Mouse (Mus musculus) embryo, embryonic 11 days (tissue): ENCODE data around the gene Fam172a.

Experiments
- DNase-seq: peaks from one replicate; pipeline ENCODE4 v3.0.0-alpha.2; 2015

The Fam172a gene

DNA sequence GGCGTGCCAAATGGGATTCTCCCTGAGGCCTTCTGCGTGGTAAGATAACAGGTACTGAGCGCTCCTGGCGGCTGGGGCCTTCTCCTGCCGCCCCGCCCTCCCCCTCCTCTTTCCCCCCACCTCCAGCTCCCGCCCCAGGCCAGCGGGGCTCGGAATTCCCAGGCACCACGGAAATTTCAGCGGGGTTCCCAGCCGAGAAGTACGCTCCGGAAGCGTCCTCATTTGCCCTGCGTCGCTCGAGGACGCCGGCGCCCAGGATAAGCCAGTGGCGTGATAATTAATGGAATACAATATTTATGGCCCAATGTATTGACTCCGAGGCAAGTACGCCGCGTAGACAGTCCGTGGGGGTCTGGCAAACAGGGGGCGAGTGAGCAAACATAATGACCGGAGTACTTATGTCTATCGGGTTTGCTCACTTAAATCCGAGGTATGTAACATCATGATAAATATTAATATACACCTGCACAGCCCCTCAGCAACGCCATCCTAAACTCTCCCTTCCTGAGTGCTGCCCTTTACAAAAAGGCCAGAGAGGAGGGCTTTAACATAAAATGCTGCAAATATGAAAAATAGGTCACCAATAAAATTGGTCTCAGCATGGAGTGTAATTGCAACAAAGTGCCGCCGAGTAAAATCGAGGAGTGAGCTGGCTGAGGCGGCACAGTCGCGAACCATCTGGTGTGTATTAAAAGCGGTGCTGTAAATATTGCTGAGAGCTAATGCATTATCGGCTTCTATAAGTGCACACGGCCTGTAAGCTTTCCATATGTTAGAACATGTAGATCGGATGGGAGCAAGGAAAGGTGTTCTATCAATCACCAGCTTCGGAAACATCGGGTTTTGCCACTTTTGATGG is 479.5 kb downstream of the Fam172a start:
- peak; percentile 73 for DNase-seq

DNA sequence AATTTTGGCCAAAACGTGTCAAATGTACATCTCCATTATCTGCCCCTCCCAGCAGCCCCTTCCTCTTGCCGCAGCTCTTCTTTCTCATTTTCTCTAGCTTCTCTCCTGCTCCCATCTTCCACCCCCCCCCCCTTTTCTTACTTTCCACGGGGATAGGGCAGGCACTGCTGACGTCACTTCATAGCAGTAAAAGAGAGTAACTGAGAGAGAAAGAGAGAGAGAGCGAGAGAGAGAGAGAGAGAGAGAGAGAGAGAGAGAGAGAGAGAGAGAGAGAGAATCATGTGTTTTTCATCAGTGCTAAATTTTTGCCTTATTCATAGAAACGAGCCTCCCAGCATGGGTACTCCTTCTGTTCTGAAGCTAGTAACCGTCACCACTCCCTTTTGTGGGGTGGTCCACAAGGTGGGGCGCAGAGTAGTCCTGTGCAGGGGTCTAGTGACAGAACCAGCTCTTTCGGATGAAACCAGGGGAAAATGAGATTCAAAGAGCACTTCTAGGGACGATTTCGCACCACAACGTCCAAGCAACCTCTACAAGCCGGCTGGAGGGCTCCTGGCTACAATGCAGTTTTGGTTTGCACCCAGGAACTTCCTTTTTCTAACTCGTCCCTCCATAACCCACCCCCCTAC is 480.2 kb downstream of the Fam172a start:
- peak; percentile 65 for DNase-seq

DNA sequence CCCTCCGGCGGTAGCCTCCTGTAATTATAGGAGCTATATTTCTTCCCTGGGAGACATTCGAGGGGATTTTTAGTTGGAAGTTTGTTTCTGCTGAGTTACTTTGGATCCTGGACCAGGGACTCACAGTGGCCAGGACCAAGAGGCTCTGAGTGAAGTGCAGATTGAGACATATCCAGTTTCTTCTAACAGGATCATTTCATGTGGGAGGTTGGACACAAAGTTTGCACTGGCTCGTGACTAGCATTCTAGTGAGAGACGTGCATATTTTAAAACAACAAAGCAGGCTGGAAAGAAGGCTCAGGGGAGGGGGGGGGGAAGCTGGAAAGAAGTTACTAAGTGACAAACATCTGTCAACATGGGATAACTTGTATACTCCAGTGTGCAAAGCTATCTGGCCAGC is 481.2 kb downstream of the Fam172a start:
- DNase-seq = no peak

DNA sequence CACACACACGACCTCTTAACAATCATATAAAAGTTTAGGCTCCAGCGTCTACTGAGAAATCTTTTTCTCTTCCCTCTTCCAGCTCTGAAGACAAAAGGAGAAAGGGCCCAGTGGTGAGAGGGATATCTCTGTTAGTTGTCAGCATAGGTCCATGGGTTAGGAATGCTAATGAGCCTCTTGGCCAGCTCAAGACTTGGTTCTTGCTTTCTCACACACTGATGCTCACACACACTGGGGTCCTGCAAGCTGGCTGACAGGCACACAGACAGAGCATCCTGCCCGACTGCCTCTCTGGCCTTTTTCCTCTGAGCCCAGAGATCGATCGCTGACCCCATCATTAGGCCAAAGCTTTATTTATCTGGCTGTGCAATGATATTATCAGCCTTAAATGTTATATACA is 482.2 kb downstream of the Fam172a start:
- no peak for DNase-seq

DNA sequence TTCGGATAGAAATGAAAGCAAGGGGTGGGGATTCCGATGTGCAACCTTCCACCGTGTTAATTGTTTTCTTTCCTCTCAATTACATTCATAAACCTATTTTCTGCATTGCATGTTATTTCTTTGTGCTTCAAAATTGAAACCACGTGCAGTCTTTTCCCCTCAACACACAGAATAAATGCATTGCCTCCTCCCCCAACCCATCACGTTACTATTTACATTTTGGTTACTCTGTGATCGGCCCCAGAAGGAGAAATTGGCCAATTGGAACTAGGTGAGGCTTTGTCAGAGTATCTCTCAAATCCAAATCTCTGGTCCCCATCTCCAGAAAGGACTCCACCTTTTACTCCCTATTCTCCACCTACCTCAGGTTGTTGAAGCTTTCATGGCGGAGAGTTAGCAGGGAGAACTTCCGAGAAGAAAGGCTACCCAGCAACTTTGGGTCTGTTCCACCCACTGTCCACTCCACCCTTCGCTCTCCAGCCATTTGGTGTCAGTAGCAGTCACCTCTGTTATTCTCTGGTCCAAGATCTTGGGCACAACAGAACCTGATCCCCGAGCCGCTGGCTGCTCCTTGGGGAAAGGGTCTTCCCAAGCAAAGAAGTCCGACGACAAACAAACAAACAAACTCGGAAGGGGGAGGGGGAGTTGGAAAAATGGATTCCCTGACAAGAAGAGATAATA is 483.1 kb downstream of the Fam172a start:
- no peak for DNase-seq

DNA sequence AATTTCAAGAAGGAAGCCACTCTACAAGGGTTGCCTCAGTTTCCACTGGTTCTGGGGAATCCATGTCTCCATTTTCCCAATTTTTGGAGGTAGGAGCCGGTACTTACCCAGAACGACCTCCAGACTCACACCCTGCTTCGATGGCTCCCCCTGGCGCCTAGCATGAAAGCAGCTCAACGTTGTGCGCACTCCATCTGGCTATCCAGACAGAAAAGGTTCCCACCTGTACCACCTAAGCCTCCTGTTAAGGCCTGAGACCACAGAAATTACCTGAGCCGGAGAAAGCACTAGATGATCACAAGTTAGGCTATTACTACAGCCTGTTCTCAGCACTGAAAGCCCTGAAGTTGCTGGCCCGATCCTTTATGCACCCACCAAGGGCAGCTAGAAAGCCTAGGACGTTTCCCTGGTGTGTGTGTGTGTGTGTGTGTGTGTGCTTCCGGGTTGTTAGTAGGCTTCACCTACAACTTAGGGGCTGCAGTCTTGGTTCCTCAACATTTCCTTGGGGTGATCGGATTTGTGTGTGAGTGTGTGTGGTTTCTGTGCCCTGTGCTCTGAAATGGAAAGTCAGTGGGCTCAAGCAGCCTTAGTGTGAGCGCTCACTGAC is 484.6 kb downstream of the Fam172a start:
- DNase-seq = no peak

DNA sequence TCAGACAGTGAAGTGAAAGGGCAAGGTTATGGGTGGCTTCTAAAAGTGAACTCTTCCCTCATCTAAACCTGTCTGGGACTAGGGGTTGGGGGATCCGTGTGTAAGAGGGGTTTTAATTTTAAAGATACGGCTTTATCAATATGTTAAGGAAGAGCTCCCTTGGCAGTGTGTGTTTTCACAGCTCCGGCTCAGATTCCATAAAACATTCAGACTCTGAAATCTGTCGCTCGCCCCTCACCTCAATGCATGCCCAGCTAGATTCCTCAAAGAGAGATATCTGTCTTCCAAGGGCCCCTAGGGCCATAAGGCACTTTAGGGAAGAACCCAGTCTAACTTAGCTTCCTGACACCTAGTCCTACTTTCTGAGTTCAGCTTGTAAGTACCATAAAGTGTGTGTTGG is 486.0 kb downstream of the Fam172a start:
- DNase-seq = no peak

DNA sequence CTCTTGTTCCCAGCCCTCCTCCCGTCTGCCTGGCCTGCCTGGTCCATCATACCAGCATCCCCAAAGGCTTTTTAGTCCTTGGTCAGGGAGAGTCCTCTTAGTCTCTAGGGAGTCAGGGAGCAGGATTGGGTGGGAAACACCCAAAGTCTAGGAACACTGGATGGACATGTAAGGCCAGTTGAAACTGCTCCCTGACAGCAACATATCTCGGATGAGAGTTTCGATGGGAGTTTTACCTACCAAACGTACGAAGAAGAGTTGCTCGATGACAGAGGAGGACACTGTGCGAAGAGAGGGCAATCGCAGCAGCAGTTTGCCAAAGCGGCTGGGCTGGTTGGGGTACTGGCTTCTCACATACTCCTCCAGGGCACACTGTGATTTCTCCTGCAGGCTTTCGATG is 487.8 kb downstream of the Fam172a start:
- DNase-seq = peak; percentile 25

DNA sequence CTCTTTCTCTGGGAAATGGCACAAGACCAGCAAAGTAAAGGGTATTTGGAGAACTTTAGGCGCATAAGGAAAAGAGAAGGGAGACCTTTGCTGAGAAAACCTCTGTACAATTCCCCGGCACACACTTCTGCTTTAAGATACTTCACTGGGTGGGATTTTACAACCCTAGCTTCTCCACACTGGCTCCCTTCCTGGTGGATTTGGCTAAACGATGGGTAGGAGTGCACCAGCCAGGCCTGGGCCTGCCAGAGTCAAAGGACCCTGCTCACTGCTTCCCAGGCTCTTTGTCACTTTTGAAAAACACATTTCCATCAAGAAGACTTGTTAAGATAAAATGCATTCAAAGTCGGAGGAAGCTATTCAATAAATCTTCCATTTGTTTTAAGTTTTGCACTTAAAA is 491.4 kb downstream of the Fam172a start:
- DNase-seq = no peak

DNA sequence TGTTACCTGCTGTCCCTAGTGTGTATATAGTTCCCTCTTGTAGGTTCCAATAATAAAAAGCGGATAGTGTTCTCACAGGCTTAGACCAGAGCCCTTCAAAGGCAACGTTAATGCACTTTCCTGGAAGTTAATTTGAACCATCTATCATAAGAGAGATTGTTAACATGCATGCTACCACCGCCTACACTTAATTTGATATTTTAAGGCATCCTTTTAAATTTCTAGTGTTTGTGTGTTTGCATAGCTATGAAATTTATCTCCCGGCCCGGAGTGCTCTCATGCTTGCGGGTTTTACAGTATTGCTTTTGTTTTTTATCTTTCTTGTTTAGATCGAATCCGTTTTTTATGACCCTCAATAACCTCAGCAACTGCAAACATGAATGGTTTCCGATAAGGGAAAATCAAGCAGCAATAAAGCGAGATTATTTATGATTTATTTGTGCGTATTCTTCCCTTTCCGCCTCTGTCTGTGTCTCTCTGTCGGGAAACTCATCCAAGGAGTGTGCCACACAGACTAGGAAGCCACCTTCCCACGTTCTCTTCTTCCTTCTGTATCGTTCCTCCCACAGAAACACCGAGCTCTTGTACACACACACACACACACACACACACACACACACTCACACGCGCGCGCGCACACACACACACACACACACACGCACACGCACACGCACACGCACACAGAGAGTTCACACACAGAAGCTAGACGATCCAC is 492.5 kb downstream of the Fam172a start:
- no peak for DNase-seq

DNA sequence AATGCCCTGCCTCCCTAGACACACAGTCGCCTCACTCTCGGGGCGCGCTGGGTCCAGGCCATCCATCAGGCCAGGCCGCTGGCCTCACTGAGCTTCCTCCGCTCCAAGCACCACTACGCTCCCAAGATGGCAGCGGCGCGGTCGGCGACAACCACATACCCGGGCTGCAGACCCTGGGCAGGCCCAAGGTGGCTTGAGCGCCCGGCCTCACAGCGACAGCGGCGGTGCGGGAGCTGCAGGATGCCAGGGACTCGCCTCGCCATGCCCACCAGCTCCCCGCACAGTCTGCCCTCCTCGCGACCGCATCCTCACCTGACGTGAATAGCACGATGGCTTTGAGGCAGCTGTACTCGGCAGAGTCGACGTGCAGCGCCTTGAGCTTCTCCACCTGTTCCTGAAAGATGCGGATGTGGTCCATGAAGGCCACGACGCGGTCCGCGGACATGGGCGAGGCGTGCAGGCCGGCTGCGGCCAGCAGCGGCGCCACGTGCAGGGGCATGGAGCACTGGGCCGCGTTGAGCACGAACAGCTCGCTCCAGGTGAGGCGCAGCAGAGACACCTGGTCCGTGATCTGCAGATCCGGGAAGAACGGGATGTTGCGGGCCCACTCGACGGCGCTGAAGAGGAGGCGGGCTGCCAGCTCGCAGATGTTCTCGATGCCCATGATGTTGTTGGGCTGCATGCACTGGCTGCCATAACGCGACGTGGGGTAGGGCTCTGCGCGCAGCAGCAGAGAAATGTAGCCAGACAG is 493.2 kb downstream of the Fam172a start:
- peak; percentile 70 for DNase-seq

DNA sequence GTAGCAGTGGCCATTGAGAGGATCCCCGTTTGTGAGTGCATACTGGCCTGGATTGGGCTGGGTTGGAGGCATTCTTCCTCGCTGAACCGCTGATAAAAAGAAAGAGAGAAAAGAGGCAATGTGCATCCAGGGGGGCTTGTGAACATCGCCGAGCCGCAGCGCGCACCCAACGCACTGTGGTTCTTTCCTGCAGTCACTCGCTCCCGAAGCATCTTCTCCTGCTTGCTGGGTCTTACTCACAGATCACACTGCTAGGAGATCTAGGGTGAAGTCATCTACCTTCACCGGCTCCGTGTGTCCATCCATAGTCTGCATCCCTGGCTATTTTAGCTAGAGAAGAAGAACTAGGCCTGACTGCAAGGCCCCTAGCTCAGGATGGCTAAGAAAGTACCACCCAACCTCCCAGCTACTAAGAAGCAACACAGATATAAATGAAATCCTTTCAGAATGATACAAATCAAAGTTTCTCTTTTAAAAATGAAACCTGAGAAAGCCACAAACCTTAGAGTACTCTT is 493.8 kb downstream of the Fam172a start:
- DNase-seq = peak; percentile 53

DNA sequence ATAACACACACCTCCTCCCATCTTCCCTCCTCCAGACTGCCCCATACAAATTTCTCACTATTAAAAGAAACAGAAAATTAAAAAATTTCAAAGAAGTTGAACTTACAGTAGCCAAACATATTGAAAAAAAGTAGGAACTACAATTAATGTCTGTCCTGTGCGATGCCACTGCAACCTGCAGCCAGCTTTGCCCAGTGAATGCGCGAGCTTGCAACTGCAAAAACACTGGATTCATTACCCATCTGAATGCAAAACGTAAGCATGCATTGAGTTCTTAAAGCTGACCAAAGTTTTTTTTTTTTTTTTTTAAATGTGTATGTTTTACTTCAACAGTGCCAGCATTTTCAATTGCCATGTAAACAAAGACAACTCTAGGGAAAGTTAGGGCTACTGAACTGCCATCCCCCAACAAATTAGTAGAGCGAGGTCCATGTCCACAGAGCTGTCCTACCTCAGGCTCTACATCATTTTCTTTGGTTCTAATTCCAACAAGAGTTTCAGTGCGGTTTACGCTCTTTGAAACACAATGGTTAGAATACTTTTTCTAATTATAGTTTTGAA is 494.5 kb downstream of the Fam172a start:
- peak; percentile 48 for DNase-seq

DNA sequence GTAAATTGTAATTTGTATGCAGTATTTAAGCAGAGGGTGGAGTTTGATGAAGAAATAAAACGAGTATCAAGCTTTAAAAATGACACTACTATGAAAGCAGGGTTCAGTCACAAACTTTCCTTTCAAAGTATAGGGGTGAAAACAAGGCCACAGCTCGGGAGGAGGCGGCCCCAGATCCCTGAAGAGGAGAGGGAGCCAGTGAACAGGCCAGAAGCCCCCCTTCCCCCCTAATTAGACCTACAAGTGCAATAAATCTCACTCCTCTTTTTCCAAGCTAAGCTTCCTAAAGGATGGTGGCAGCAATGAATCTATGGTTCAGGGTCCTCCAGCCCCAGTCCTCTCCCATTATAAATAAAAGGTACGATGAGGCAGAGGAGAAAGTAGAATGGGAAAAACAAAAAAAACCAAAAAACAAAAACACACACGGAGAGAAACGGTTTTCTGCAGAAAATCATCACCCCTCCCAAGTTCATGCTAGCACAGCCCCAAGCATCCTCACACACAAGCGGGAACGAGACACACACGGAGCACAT is 495.5 kb downstream of the Fam172a start:
- DNase-seq = peak; percentile 74

DNA sequence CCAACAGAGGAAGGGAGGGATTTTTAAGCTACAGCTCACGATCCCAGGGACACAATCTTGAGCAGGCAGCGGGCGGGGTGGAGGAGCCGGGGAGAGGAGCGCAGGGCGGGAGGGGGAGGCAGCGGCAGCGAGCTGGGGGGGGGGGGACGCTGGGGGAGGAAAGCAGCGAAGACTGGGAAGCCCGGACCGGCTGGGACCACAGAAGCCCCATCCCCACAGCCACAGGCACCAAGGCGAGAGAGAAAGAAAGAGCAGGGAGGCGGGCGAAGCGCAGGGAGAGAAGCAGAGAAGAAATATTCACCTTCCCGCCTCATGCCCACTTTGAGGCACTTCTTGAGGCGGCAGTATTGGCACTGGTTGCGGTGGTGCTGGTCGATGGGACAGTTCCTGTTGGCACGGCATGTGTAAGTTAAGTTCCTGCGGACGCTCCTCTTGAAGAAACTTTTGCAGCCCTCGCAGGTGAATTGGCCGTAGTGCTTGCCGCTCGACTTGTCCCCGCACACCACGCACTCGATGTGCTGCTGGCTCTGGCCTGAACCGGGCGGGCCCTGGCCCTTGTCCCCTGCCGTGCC is 496.1 kb downstream of the Fam172a start:
- peak; percentile 67 for DNase-seq

DNA sequence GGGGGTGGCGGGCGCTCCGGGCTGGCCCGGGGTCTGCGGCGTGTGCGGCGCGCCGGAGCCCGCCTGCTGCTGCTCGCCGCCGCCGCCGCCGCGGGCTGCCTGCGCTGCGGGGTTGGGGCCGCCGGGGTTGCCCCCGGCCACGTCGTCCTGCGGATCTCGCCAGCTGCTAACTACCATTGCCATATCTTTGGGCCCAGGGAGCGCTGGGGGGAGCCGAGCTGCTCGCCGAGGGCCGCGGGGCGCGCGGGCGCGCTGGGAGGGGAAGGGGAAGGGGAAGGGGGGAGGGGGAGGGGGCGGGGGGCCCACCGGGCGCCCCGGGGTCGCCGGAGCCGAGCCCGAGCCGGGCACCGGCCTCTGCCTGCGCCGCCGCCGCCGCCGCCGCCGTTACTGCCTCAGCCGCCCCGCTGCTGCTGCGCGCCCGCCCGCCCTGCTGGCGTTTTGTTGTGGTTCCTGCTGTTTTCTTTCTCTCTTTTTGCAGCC is 496.6 kb downstream of the Fam172a start:
- peak; percentile 73 for DNase-seq

DNA sequence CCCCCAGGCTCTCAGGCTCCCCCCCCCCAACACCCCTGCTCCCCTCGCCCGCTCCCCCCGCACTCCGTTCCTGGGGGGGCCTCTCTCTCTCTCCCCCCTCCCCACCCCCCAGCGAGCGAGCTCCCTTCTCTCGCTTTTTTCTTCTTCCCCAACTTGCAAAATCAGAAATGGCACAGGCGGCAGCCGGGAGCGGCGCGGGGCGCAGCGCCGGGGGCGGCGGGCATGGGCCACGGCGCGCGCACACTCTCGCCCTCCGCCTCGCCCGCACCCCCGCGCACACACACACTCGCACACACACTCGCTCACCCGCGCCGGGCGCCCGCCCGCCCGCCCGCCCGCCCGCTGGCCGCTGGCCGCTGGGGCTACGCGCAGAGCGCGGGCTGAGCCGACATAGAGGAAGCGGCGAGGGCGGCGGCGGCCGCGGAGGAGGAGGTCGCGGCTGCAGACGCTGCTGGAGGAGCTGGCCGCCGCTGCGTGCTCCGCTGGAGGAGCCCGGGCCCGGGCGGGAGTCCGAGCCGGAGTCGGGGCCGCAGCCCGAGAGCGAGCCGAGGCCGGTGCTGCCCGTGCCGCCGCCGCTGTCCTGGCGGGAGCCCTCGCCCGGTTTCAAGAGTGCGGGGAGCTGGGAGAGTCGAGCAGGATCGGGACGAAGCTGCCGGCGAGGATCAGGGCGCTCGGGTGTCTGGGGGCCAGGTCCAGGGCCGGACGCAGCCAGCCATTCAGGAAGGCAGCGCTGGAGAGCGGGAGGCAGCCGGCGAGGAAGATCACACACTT is 497.2 kb downstream of the Fam172a start:
- DNase-seq = peak; percentile 76

DNA sequence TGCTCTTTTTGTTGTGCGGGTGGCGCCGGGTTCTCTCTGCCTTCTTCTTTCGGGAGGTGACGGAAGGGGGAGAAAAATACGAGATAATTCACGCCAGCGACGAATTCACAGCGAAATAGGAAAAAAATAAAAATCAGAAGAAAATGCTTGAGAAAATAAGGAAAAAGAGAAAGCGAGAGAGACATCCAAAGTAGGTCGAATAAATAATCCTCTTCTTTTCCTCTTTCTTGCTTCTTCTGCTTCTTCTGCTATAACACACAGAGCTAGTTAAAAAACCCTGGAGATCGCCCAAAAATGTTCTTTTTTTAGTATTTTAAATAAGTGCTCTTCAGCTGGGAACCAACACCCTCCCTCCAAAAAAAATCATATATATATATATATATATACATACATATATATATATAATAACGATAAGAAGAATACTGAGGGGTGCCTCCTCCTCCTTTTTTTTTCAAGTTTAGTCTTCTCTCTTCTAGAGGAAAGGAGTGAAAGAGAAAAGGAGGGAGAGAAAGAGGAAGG is 497.9 kb downstream of the Fam172a start, which contains the start of gene Nr2f1:
Nr2f1 (minus strand) TSS at position 116 of the 519 bp plus-strand sequence.
- DNase-seq = peak; percentile 18

DNA sequence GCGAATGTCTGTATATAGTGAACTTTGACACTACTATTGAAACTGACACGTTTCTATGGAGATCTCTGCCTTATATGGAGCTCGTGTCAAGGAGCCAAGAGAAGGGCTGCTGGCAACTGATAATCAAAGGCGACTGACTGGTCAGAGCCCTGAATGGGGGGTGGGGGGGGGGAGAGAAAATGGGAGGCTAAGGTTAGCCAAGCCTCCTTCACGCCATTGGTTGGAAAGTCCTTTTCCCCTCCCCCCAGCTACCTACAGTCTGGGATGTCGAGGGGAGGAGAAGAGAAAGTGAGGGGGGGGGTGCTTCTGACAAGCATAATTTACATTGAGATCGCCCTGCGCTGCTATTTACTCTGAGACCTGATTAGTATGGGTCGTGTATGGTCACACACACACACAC is 498.6 kb downstream of the Fam172a start:
- peak; percentile 96 for DNase-seq
